Mouse (Mus musculus): Measurements from ENCODE around the gene Ssx2ip. TPM values are rescaled to one million over a fixed set of nuclear protein-coding genes. Genes with fewer than 3 reads are reported as not detected.

Gene Ssx2ip
- polyA plus RNA-seq, 1 experiment from 2014 or later = 20.1 TPM

Small RNAs within 50 kb of the gene (microRNA-seq; reads per million reads assigned to microRNA genes)
- not detected for gene Gm22901

Other genes starting within 250 kb of the Ssx2ip start
- gene Lpar3, start 183.7 kb upstream of the Ssx2ip start, polyA plus RNA-seq (2016; fragmentation: Nextera tagmentation; extraction: Ambion mirVana) = 0.45 and 0.48 TPM in 2 replicates
- 3.3 and 4.7 TPM in 2 replicates for gene Ctbs, start 45.2 kb downstream of the Ssx2ip start, polyA plus RNA-seq (2016; fragmentation: Nextera tagmentation; extraction: Ambion mirVana)
- gene Spata1, start 95.1 kb downstream of the Ssx2ip start, polyA plus RNA-seq (2016; fragmentation: Nextera tagmentation; extraction: Ambion mirVana) = 3.9 and 6.8 TPM in 2 replicates
- gene Gng5, start 95.2 kb downstream of the Ssx2ip start, polyA plus RNA-seq (2016; fragmentation: Nextera tagmentation; extraction: Ambion mirVana) = 1,264 and 1,383 TPM in 2 replicates
- gene Rpf1, start 116.8 kb downstream of the Ssx2ip start, polyA plus RNA-seq (2016; fragmentation: Nextera tagmentation; extraction: Ambion mirVana) = 63.9 and 72.4 TPM in 2 replicates
- gene Uox, start 165.8 kb downstream of the Ssx2ip start, polyA plus RNA-seq (2016; fragmentation: Nextera tagmentation; extraction: Ambion mirVana) = not detected in 2 replicates
- 0.05 TPM in 1 of 2 replicates, not detected in the other for gene Dnase2b, start 211.0 kb downstream of the Ssx2ip start, polyA plus RNA-seq (2016; fragmentation: Nextera tagmentation; extraction: Ambion mirVana)
- not detected in 2 replicates for gene 4930503B20Rik, start 246.7 kb downstream of the Ssx2ip start, polyA plus RNA-seq (2016; fragmentation: Nextera tagmentation; extraction: Ambion mirVana)

Data from limb, embryonic 10.5 days (tissue).